Mouse (Mus musculus) lung, postnatal 14 days (tissue): ENCODE measurements around the gene Fbxw14.
"Not testable (repeated sequence)": the region's sequence is repeated elsewhere in the genome, so short reads cannot be mapped to it uniquely, and the experiment has no call there.

Experiments used
- DNase-seq: peaks from one replicate; pipeline ENCODE4 v3.0.0; 2021

Gene Fbxw14

GRCm38 (mm10) chr9:109287576-109287975, at the start of gene Fbxw14:
Fbxw14 (minus strand) TSS chr9:109287676.
- DNase-seq, result not testable (repeated sequence)

DNA sequence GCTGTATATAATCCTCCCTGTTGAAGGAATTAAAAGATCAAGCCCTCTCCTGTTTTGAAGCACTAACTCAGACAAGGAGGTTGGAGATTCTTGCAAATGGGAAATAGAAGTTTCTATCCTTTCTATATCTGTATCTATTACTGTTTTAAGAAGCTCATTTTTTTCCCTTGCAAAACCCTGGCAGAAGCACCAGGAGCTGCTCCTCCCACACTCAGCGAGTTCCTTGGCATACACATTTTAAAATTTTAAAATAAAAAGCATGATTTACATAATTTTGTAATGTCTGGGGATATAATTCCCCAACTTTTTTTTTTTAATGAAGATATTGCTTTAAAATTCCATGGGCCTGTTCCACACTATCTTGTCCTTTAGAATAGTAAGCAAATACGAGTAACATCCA, 24.4 kb downstream of the Fbxw14 start:
- DNase-seq, result no peak

DNA sequence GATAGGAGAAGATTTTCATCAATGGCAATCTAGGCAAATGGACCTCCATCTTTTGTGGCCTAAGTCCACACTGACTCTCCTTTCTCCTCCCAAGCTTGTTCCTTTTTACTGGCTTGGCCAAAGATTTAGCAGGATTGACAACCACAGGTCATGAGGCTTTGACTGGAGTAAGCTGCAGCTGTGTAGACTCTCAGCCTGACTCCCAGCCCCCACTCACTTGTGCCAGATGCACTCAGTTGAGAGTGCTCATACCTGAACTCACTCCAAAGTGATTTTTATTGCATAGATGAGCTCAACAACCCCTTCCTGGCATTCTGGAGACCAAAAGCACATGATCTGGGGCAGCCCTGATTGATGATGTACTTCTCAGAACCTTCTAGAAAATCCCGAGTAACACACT, 52.8 kb downstream of the Fbxw14 start, which contains the start of gene Fbxw20:
Gene Fbxw20, minus strand, starts transcription at position 101 of the 400 bp plus-strand sequence.
- no peak for DNase-seq
